Mouse (Mus musculus): ENCODE results near the gene Adamts13.

- TF ChIP-seq CTCF (IDR thresholded peaks at IDR 0.05; ENCODE audit: control insufficient read depth, insufficient read depth, low read length), result no peak
- TF ChIP-seq POLR2A (IDR thresholded peaks at IDR 0.05; ENCODE audit: borderline replicate concordance, control insufficient read depth, low read depth, low read length), result no peak
Observed at GRCm38 (mm10) chr2:27045979-27046770, 73.0 kb downstream of the Adamts13 start.

All from bone marrow, adult 2 months (tissue).